Mouse (Mus musculus) kidney, postnatal 0 days (tissue): ENCODE data around the gene Ccser1. TPM values are rescaled to one million over a fixed set of nuclear protein-coding genes. Genes with fewer than 3 reads are reported as not detected.
"Not testable (repeated sequence)": the region's sequence is repeated elsewhere in the genome, so short reads cannot be mapped to it uniquely, and the experiment has no call there.

Experiments used
- ATAC-seq: fragments of 200-750 bp; cut with Nextera tagmentation; replicated peaks from 2 replicates; pipeline ENCODE4 v1.8.0; 2017; ENCODE audit warnings: low read depth, moderate number of reproducible peaks, moderate TSS enrichment, moderate library complexity; ENCODE audit not compliant: low FRiP score
- DNase-seq: peaks from one replicate; pipeline ENCODE4 v3.0.0-alpha.2; 2016; ENCODE audit warnings: low spot score
- H3K27ac ChIP-seq: fragments of 300-500 bp; sonication (generic); 2 replicates; pipeline ENCODE4 v1.5.1; 2014; ENCODE audit warnings: mild to moderate bottlenecking
- H3K27me3 ChIP-seq: fragments of 300-500 bp; sonication (generic); 2 replicates; pipeline ENCODE4 v1.6.1; 2014; ENCODE audit warnings: low read length, mixed read lengths; ENCODE audit not compliant: insufficient read depth
- H3K36me3 ChIP-seq: fragments of 300-500 bp; sonication (generic); 2 replicates; pipeline ENCODE4 v1.6.1; 2014; ENCODE audit warnings: low read length, mixed read lengths; ENCODE audit not compliant: insufficient read depth
- H3K4me1 ChIP-seq: fragments of 300-500 bp; sonication (generic); replicated peaks from 2 replicates; pipeline ENCODE4 v1.6.1; 2014; ENCODE audit warnings: antibody characterized with exemption, low read length, mixed read lengths; ENCODE audit not compliant: insufficient read depth
- H3K4me2 ChIP-seq: fragments of 300-500 bp; sonication (generic); 2 replicates; pipeline ENCODE4 v1.6.1; 2014; ENCODE audit warnings: mild to moderate bottlenecking, low read length, moderate library complexity, mixed read lengths
- H3K4me3 ChIP-seq: fragments of 300-500 bp; sonication (generic); replicated peaks from 2 replicates; pipeline ENCODE4 v1.5.1; 2014; ENCODE audit warnings: low read depth, low read length
- H3K9ac ChIP-seq: fragments of 300-500 bp; sonication (generic); 2 replicates; pipeline ENCODE4 v1.6.1; 2014; ENCODE audit warnings: low read depth, low read length
- H3K9me3 ChIP-seq: fragments of 300-500 bp; sonication (generic); replicated peaks from 2 replicates; pipeline ENCODE4 v1.6.1; 2016; ENCODE audit warnings: low read length, inconsistent platforms, mixed read lengths
- CTCF ChIP-seq: IDR thresholded peaks from 2 replicates; pipeline ENCODE4 v1.5.1; 2016; ENCODE audit warnings: antibody characterized with exemption, low read depth, mild to moderate bottlenecking, moderate library complexity
- WGBS: fragments of 180-500 bp; shearing (Covaris S2); extraction: QIAGEN DNeasy Blood & Tissue Kit; methylation state at CpG from one replicate; pipeline ENCODE4 v1.1.7; 2014; 5-methylcytosine and 5-hydroxymethylcytosine counted together
- polyA plus RNA-seq: library from polyadenylated mRNA; unstranded; fragments of >200 nt; fragmentation: Nextera tagmentation; extraction: Ambion mirVana; gene quantifications from 2 replicates; pipeline ENCODE4 v1.2.1, GENCODE M21; 2015

The Ccser1 gene
- polyA plus RNA-seq, 1 experiment from 2014 or later: 16.7 TPM

- Histone ChIP-seq H3K9me3 (no peaks in the 10 kb centered on the region), H3K4me3 (no peak overlapping the region), H3K4me1 (no peaks in the 10 kb centered on the region), H3K4me2 (no peak overlapping the region), H3K27me3 (no peaks in the 10 kb centered on the region), H3K36me3 (no peaks in the 10 kb centered on the region), H3K9ac (no peak overlapping the region), H3K27ac (no peak overlapping the region)
- DNase-seq (no peak), ATAC-seq (no peak)
- no peak for TF ChIP-seq CTCF
- WGBS: 76% methylated on average over 1 of the region's 1 CpGs
Observed at GRCm38 (mm10) chr6:61251232-61251631, 71.1 kb downstream of the Ccser1 start.

- Histone ChIP-seq H3K36me3 (no peaks in the 10 kb centered on the region), H3K4me2 (no peak overlapping the region), H3K9me3 (no peaks in the 10 kb centered on the region), H3K4me1 (no peaks in the 10 kb centered on the region), H3K27me3 (no peaks in the 10 kb centered on the region), H3K9ac (no peak overlapping the region), H3K4me3 (no peak overlapping the region), H3K27ac (no peak overlapping the region)
- no peak for DNase-seq
- no peak for TF ChIP-seq CTCF
- 86% methylated on average over 7 of the region's 7 CpGs for WGBS
- no peak for ATAC-seq
Observed at GRCm38 (mm10) chr6:61252912-61253311, 72.8 kb downstream of the Ccser1 start.

GRCm38 (mm10) chr6:61255874-61256273 is 75.8 kb downstream of the Ccser1 start:
- H3K4me2 ChIP-seq, H3K36me3 ChIP-seq, H3K9ac ChIP-seq, H3K4me1 ChIP-seq, H3K27ac ChIP-seq, H3K9me3 ChIP-seq, H3K27me3 ChIP-seq, H3K4me3 ChIP-seq, DNase-seq, ATAC-seq: not testable (repeated sequence)
- WGBS: no CpG with 5 or more reads among the region's 1 CpGs

GRCm38 (mm10) chr6:61258847-61259634 is 78.9 kb downstream of the Ccser1 start:
- Histone ChIP-seq H3K36me3 (no peaks in the 10 kb centered on the region), H3K9me3 (no peaks in the 10 kb centered on the region), H3K4me1 (no peaks in the 10 kb centered on the region; the same call in 1 of the 2 replicates), H3K4me3 (no peak overlapping the region), H3K27me3 (no peaks in the 10 kb centered on the region), H3K27ac (no peak overlapping the region), H3K9ac (no peak overlapping the region), H3K4me2 (no peak overlapping the region)
- no peak for ATAC-seq
- DNase-seq: no peak
- 53% methylated on average over 10 of the region's 10 CpGs for WGBS
- TF ChIP-seq CTCF: no peak

- ATAC-seq (no peak), DNase-seq (no peak)
- TF ChIP-seq CTCF: no peak
- H3K9ac ChIP-seq: no peak overlapping the region
- WGBS: 72% methylated on average over 3 of the region's 3 CpGs
- H3K4me2 ChIP-seq: no peak overlapping the region
- no peak overlapping the region for H3K4me3 ChIP-seq
- no peaks in the 10 kb centered on the region for H3K27me3 ChIP-seq
- no peaks in the 10 kb centered on the region for H3K36me3 ChIP-seq
- H3K4me1 ChIP-seq: no peaks in the 10 kb centered on the region; the same call in 1 of the 2 replicates
- H3K27ac ChIP-seq: no peak overlapping the region
- H3K9me3 ChIP-seq: no peaks in the 10 kb centered on the region
Observed at GRCm38 (mm10) chr6:61261381-61261780, 81.3 kb downstream of the Ccser1 start.

- no peaks in the 10 kb centered on the region for H3K27me3 ChIP-seq
- no peaks in the 10 kb centered on the region for H3K9me3 ChIP-seq
- no peaks in the 10 kb centered on the region; the same call in 1 of the 2 replicates for H3K4me1 ChIP-seq
- DNase-seq (peak; percentile 52), ATAC-seq (no peak)
- H3K9ac ChIP-seq: no peak overlapping the region
- H3K36me3 ChIP-seq: no peaks in the 10 kb centered on the region
- no peak overlapping the region for H3K4me3 ChIP-seq
- no peak overlapping the region for H3K4me2 ChIP-seq
- 83% methylated on average over 1 of the region's 1 CpGs for WGBS
- no peak overlapping the region for H3K27ac ChIP-seq
- TF ChIP-seq CTCF: peak; percentile 30; the same call in 1 of the 2 replicates
Observed at GRCm38 (mm10) chr6:61262448-61262847, 82.3 kb downstream of the Ccser1 start.

GRCm38 (mm10) chr6:61263291-61263690 is 83.2 kb downstream of the Ccser1 start:
- no peak overlapping the region for H3K9ac ChIP-seq
- H3K9me3 ChIP-seq: no peaks in the 10 kb centered on the region
- no peak for TF ChIP-seq CTCF
- no peaks in the 10 kb centered on the region for H3K27me3 ChIP-seq
- no peaks in the 10 kb centered on the region for H3K36me3 ChIP-seq
- no peak overlapping the region for H3K4me2 ChIP-seq
- DNase-seq (no peak), ATAC-seq (no peak)
- WGBS: 58% methylated on average over 1 of the region's 1 CpGs
- no peaks in the 10 kb centered on the region; the same call in 1 of the 2 replicates for H3K4me1 ChIP-seq
- no peak overlapping the region for H3K27ac ChIP-seq
- no peak overlapping the region for H3K4me3 ChIP-seq
